Mouse (Mus musculus): Measurements from ENCODE around the gene Slc25a19.

Slc25a19 gene

GRCm38 (mm10) chr11:115623487-115624070 lies 4.5 kb downstream of the Slc25a19 start:
- in situ Hi-C loops (cut with MboI, MseI), result loop anchor here (5.0 kb wide), 1 partner anchor 189 kb away; the partner anchor contains the start of genes Caskin2 and Tsen54

GRCm38 (mm10) chr11:115619949-115620348 lies 8.1 kb downstream of the Slc25a19 start:
- in situ Hi-C loops (cut with MboI, MseI), result loop anchor here (5.0 kb wide), 1 partner anchor 192 kb away; the partner anchor contains the start of genes Caskin2 and Tsen54

GRCm38 (mm10) chr11:115618732-115619516 lies 9.2 kb downstream of the Slc25a19 start:
- in situ Hi-C loops (cut with MboI, MseI), result no loop called here

DNA sequence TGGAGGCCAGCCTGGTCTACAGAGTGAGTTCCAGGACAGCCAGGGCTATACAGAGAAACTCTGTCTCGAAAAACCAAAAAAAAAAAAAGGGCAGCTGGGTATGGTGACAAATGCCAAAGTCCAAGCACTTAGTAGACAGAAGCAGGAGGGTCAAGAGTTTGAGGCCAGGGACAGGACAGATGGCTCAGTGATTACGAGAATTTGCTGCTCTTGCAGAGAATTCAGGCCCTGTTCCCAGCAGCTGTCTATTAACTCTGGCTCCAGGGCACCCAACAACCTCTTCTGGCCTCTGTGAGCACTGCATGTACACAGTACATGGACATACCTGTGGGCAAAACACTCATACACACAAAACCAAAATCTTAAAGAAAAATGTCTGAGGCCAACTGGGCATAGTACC lies 10.1 kb downstream of the Slc25a19 start:
- in situ Hi-C loops (cut with MboI, MseI), result no loop called here

GRCm38 (mm10) chr11:115616893-115617292 lies 11.2 kb downstream of the Slc25a19 start:
- in situ Hi-C loops (cut with MboI, MseI), result no loop called here

DNA sequence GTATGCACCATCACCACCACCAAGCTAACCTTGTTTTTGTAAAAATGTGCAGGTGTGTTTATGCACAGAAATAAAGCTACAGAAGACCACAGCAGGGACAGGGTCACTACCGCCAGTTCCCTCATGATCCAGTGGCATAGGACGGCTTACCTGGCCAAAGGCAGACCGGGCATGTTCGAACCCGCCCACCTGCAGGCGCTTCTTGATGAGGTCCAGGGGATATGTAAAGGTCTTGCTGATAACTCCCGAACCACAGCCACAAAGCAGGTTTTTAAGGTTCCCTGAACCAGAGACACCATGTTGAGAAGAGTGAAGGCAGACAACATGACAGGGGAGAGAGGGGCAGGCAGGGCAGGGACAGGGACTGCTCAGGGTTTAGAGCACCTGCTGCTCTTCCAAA lies 11.7 kb downstream of the Slc25a19 start:
- in situ Hi-C loops (cut with MboI, MseI), result no loop called here

GRCm38 (mm10) chr11:115615875-115616274 lies 12.2 kb downstream of the Slc25a19 start:
- in situ Hi-C loops (cut with MboI, MseI), result no loop called here

- in situ Hi-C loops (cut with MboI, MseI), result no loop called here
These were observed 12.8 kb downstream of the Slc25a19 start for GRCm38 (mm10) chr11:115615108-115615825.

- in situ Hi-C loops (cut with MboI, MseI), result no loop called here
These were observed 13.6 kb downstream of the Slc25a19 start for GRCm38 (mm10) chr11:115614346-115615107.

- in situ Hi-C loops (cut with MboI, MseI), result no loop called here
These were observed 14.8 kb downstream of the Slc25a19 start for GRCm38 (mm10) chr11:115613138-115613945.

DNA sequence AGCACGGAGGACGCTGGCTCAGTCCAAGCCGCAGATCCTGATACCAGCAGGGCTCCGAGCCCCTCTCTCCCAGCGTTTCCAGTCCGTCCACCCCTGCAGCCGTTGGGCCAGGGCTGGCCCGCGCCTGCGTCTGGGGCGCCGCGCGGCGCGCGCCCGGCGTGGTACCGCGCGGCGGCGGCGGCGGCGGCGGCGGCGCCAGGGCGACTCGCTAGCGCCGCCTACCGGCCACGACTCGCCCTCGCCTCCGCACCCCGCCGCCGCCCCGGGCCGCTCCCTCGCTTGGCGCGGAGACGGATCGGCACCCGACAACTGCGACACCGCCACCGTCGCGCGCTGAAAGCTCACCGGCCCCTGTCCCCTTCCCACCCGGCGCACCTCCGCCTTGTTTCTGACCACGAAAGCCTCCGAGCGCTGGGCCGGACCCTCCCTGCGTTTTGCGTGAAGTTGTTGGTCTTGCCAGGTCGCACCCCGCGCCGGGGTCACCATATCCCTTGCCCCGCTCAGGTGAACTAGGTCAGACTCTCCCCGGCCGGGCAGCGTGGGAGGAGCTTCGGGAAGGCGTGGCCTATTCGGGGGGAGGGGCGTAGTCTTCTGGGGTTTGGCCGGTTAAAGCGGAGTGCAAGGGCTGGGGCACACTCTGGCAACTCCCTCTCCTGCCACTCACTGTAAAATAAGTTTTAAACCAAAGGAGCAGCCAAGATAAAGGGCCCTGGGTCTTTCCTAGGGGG lies 15.5 kb downstream of the Slc25a19 start, which contains the start of gene Mif4gd:
Mif4gd (minus strand) TSS at position 560 of the 728 bp plus-strand sequence.
- in situ Hi-C loops (cut with MboI, MseI), result no loop called here

DNA sequence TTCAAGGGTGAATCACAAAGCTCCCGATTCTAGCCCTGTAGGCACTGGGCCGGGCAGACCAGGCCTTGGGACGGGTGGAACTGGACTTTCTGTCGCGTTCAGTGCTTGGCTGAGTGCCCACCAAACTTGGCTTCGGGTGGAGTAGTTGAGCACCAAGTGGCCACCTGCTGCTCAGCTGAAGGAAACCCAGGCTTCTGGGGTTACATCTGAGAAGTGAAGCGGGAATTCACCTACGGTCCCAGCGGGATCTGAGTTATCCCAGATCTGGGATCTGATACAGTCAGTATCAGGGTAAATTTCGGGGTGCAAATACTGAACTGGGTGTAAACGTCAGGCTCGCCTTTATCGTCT lies 16.1 kb downstream of the Slc25a19 start:
- in situ Hi-C loops (cut with MboI, MseI), result no loop called here

DNA sequence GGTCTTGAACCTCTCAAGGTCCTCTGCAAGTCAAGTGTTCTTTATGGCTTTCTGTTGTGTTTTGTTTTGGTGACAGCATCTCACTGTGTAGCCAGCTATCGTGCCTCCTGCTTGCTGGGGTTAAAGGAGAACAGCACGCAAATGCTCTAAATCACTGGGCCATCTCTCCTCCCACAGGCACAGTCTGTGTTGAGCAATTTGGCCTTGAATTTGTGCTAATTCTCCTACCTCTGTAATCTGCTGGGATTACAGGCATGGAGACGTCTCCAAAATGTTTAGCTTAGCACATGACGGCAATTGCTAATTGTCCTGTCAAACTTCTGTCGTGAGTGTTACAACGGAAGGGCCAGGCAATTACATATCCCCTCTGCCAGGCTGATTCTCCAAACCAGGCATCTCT lies 16.9 kb downstream of the Slc25a19 start:
- in situ Hi-C loops (cut with MboI, MseI), result no loop called here

GRCm38 (mm10) chr11:115609576-115609975 lies 18.5 kb downstream of the Slc25a19 start:
- in situ Hi-C loops (cut with MboI, MseI), result no loop called here

GRCm38 (mm10) chr11:115608421-115609399 lies 19.4 kb downstream of the Slc25a19 start:
- in situ Hi-C loops (cut with MboI, MseI), result no loop called here

- in situ Hi-C loops (cut with MboI, MseI), result no loop called here
These were observed 21.4 kb downstream of the Slc25a19 start for GRCm38 (mm10) chr11:115606733-115607132.

DNA sequence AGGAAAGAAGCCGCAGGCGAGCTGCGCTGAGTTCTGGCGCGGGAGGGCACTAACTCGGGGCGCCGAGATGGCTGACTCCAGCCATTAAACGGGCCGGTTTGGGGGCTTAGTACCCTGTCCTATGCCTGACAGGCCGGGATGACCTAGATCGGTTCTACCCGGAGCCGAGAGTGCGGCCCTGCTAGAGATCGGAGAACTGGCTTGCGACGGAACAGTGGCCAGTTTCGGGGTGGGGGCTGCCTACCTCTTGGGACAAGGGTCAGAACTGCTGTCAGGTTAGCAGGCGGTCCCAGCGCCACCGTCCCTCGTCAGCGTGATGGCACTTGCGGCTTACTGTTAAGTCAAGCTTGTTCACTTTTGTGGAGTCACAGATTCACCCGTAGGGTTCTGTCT lies 23.8 kb downstream of the Slc25a19 start:
- in situ Hi-C loops (cut with MboI, MseI), result no loop called here

DNA sequence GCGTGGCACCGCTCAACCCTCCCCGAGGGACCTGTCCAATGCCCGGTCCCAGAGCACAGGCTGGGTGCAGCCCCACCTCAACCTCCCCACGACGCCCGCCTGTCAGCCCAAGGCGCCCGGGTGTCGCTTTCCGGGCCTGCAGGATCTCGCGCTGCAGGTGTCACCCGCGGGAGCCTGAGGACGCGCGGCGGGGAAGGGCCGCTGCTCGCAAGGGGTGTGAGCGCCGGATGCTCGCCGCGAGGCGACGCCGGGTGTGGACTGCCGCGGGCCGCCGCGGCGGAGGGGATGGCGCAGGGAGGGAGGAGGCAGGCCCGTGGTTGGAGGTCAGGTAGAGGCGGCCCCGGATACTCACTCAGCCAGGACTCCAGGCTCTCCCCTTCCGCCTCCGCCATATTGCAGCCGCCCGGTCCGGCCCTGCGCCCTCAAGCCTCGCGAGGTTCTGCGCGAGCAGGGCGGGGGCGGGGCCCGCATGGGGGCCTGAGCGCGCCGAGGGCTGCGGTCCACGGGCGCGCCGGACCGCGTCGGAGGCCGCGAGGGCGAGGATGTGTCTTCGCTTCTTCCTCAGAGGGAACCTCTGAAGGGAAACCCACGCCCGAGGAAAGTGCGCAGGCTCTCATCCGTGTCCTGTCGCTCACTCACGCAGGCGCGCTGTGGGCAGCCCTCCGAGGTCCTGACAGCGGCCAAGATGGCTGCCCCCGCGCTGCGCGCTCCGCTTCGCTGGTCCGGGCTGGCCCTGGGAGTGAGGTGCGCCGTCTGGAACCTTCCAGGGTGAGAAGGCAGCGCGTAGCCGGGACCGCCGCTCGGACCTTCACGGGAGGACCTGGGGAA lies 24.4 kb downstream of the Slc25a19 start, which contains the start of the genes Mrps7 and Gga3:
Mrps7 (plus strand) TSS at position 450 of the 828 bp plus-strand sequence.
Gga3 (minus strand) TSS at position 576 of the 828 bp plus-strand sequence.
- in situ Hi-C loops (cut with MboI, MseI), result no loop called here
